Mouse (Mus musculus) spleen, adult 2 months (tissue): Measurements from ENCODE around the gene Hnrnpa2b1.

ENCODE experiments used
- CTCF ChIP-seq: fragments of 200-500 bp; IDR thresholded peaks from 2 replicates; pipeline ENCODE4 v1.5.1; 2011; ENCODE audit warnings: mild to moderate bottlenecking, inconsistent platforms; ENCODE audit not compliant: insufficient read depth, insufficient read length, insufficient replicate concordance; ENCODE audit errors: extremely low read depth
- POLR2A ChIP-seq: fragments of 200-500 bp; IDR thresholded peaks from 2 replicates; pipeline ENCODE4 v1.6.1; 2011; ENCODE audit warnings: low read depth, low read length, inconsistent platforms

DNA sequence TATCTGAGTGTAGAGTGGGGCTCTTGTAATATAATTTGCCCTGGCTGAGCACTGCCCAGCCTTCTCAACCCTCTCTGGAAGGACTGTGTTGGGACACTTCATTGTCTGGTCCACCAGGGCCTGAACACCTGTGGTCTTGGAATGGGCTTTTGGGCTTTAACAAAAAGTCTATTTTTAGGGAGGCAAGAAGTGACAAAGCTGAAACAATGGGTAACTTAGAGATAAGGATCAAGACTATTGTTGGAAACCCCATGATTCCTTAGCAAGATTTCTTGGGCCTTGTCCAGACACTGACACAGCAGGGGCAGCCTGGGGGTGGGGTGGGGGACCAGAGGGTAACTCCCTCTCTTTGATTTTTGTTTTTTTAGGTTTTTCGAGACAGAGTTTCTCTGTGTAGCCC lies 41.3 kb upstream of the Hnrnpa2b1 start:
- TF ChIP-seq CTCF (no peak), POLR2A (no peak)
